Mouse (Mus musculus) midbrain, embryonic 13.5 days (tissue): Measurements from ENCODE around the gene Rhou. TPM values are rescaled to one million over a fixed set of nuclear protein-coding genes. Genes with fewer than 3 reads are reported as not detected.
"Not testable (repeated sequence)": the region's sequence is repeated elsewhere in the genome, so short reads cannot be mapped to it uniquely, and the experiment has no call there.

Experiments used
- ATAC-seq: fragments of 200-750 bp; cut with Nextera tagmentation; 2 replicates; pipeline ENCODE4 v1.8.0; 2017; ENCODE audit warnings: mild to moderate bottlenecking, moderate TSS enrichment, moderate library complexity
- H3K27ac ChIP-seq: fragments of 300-500 bp; sonication (generic); 2 replicates; pipeline ENCODE4 v1.5.1; 2015; ENCODE audit warnings: inconsistent platforms, mild to moderate bottlenecking, moderate library complexity
- H3K27me3 ChIP-seq: fragments of 300-500 bp; sonication (generic); 2 replicates; pipeline ENCODE4 v1.6.1; 2015; ENCODE audit warnings: mild to moderate bottlenecking, inconsistent platforms
- H3K36me3 ChIP-seq: fragments of 300-500 bp; sonication (generic); 2 replicates; pipeline ENCODE4 v1.6.1; 2015; ENCODE audit warnings: mild to moderate bottlenecking, inconsistent platforms
- H3K4me1 ChIP-seq: fragments of 300-500 bp; sonication (generic); replicated peaks from 2 replicates; pipeline ENCODE4 v1.6.1; 2015; ENCODE audit warnings: inconsistent platforms
- H3K4me2 ChIP-seq: fragments of 300-500 bp; sonication (generic); replicated peaks from 2 replicates; pipeline ENCODE4 v1.6.1; 2015; ENCODE audit warnings: moderate library complexity, mild to moderate bottlenecking, inconsistent platforms
- H3K4me3 ChIP-seq: fragments of 300-500 bp; sonication (generic); replicated peaks from 2 replicates; pipeline ENCODE4 v1.5.1; 2015; ENCODE audit warnings: mild to moderate bottlenecking, inconsistent platforms
- H3K9ac ChIP-seq: fragments of 300-500 bp; sonication (generic); replicated peaks from 2 replicates; pipeline ENCODE4 v1.6.1; 2015; ENCODE audit warnings: mild to moderate bottlenecking, inconsistent platforms
- H3K9me3 ChIP-seq: fragments of 300-500 bp; sonication (generic); 2 replicates; pipeline ENCODE4 v1.6.1; 2016; ENCODE audit warnings: mild to moderate bottlenecking, inconsistent platforms
- WGBS: fragments of 180-500 bp; shearing (Covaris S2); methylation state at CpG from one replicate; pipeline ENCODE4 v1.1.7; 2015; 5-methylcytosine and 5-hydroxymethylcytosine counted together
- polyA plus RNA-seq: library from polyadenylated mRNA; unstranded; fragments of >200 nt; fragmentation: Nextera tagmentation; extraction: Ambion mirVana; gene quantifications from 2 replicates; pipeline ENCODE4 v1.2.1, GENCODE M21; 2015

Rhou gene
- polyA plus RNA-seq, 1 experiment from 2014 or later: 9.3 TPM

DNA sequence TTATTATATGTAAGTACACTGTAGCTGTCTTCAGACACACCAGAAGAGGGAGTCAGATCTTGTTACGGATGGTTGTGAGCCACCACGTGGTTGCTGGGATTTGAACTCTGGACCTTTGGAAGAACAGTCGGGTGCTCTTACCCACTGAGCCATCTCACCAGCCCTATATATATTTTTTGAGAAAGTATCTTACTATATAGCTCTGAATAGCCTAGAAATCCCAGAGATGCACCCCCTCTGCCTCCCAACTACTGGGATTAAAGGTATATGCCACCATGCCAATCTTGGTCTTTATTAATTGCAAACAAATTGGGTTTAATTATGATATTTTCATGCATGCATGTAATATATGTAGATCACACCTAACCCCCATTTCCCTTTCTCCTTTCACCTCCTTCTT is 22.0 kb upstream of the Rhou start:
- 70% methylated on average over 3 of the region's 3 CpGs for WGBS
- not testable (repeated sequence) for H3K9ac ChIP-seq, H3K36me3 ChIP-seq, H3K27ac ChIP-seq, H3K9me3 ChIP-seq, ATAC-seq, H3K4me3 ChIP-seq, H3K4me2 ChIP-seq, H3K4me1 ChIP-seq
- H3K27me3 ChIP-seq: peaks cover 36% of the 10 kb centered on the region

DNA sequence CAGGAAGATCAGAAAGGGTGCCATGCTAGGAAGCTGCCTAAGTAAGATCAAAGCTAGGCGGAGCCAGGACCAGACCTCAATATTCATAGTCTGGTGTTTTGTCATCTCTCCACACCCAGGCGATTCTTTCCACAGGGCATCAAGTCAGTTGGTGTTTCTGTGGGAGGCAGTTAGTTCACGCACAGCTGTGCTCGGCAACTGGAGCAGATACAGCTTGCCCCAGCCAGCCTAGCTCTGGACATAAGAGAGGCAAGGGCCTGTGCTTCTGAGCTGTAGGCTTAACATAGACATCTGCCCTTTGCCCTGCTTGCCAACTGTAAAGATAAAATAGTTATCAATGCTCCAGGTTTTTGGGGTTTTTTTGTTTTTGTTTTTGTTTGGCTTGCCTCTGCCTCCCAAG is 21.5 kb upstream of the Rhou start:
- peaks cover 32% of the 10 kb centered on the region for H3K27me3 ChIP-seq
- no peak overlapping the region for H3K27ac ChIP-seq
- ATAC-seq: no peak
- no peaks in the 10 kb centered on the region for H3K9me3 ChIP-seq
- no peaks in the 10 kb centered on the region for H3K36me3 ChIP-seq
- WGBS: 81% methylated on average over 4 of the region's 4 CpGs
- no peak overlapping the region for H3K4me2 ChIP-seq
- H3K4me1 ChIP-seq: peaks cover 10% of the 10 kb centered on the region
- H3K4me3 ChIP-seq: no peak overlapping the region
- no peak overlapping the region for H3K9ac ChIP-seq

DNA sequence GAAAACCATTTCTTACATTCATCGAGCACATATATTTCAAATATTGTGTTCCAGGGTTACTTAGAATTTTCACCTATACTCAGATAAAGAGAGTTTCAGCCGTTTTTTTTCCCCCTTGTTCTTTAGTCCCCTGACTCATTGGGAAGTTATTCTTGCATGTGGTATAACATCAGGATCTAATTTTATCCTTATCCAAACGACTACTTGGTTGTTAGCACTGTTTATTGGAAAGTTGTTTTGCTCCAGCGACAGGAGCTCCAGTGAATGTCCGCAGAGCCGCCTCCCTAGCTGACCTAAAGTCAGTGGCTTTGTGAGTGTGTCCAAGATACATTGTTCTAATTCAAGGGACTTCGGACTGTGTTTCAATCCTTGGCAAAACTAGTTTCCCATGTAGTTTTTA is 19.9 kb upstream of the Rhou start:
- Histone ChIP-seq H3K27ac (no peak overlapping the region), H3K4me1 (peaks cover 5% of the 10 kb centered on the region), H3K9me3 (no peaks in the 10 kb centered on the region), H3K27me3 (peaks cover 19% of the 10 kb centered on the region; the same call in 1 of the 2 replicates), H3K9ac (no peak overlapping the region), H3K4me3 (no peak overlapping the region), H3K36me3 (no peaks in the 10 kb centered on the region), H3K4me2 (no peak overlapping the region)
- no peak for ATAC-seq
- WGBS: 82% methylated on average over 7 of the region's 7 CpGs

DNA sequence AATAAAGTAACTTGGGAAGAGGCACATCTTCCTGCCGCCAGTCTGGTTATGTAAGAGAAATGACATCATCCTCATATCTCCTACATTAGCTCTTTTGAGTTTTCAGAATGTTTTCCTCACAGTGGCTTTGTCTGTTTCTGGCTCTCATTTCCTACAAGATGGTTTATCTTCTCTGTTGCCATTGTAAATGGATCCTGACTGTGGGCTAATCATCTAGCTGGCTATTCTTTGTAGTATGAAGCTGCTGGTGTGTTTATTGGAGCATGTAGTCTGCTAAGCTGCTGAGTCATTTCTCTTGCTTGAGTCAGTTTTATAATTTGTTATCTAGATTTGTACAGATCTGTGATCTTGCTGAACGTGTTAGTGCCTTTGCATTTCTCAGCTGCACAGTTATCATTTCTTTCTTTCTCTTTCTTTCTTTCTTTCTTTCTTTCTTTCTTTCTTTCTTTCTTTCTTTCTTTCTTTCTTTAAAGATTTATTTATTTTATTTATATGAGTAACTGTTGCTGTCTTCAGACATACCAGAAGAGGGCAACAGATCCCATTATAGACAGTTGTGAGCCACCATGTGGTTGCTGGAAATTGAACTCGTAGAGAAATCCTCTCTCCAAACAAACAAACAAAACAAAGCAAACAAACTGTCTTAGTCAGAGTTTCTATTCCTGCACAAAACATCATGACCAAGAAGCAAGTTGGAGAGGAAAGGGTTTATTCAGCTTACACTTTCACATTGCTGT is 19.2 kb upstream of the Rhou start:
- Histone ChIP-seq H3K27ac (no peak overlapping the region), H3K9me3 (no peaks in the 10 kb centered on the region), H3K4me2 (no peak overlapping the region), H3K4me3 (no peak overlapping the region), H3K27me3 (peaks cover 13% of the 10 kb centered on the region; the same call in 1 of the 2 replicates), H3K9ac (no peak overlapping the region), H3K36me3 (no peaks in the 10 kb centered on the region), H3K4me1 (no peaks in the 10 kb centered on the region)
- ATAC-seq: no peak
- 61% methylated on average over 3 of the region's 3 CpGs for WGBS

DNA sequence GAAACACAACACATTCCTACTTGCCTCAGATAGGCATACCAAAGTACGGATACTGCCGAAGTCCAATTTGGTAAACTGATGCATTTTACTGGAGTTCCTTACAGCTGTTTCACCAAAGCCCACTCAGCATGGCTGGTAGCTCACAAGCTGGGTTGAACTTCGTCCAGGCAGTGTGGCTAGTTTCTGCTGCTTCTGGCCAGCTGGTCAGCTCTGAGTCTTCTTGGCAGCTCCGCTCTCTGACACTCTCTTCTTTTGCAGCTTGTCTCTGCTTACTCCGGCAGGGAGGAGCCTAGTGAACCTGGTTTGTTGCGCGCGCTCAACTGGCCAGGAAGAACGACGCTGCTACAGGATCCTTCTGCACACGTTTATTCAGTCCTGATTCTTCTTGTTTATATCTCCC is 18.1 kb upstream of the Rhou start:
- no peak overlapping the region for H3K4me2 ChIP-seq
- no peaks in the 10 kb centered on the region for H3K9me3 ChIP-seq
- H3K4me1 ChIP-seq: no peaks in the 10 kb centered on the region
- no peak overlapping the region for H3K27ac ChIP-seq
- 84% methylated on average over 11 of the region's 11 CpGs for WGBS
- peaks cover 17% of the 10 kb centered on the region for H3K27me3 ChIP-seq
- ATAC-seq: no peak
- no peak overlapping the region for H3K4me3 ChIP-seq
- no peak overlapping the region for H3K9ac ChIP-seq
- H3K36me3 ChIP-seq: no peaks in the 10 kb centered on the region

DNA sequence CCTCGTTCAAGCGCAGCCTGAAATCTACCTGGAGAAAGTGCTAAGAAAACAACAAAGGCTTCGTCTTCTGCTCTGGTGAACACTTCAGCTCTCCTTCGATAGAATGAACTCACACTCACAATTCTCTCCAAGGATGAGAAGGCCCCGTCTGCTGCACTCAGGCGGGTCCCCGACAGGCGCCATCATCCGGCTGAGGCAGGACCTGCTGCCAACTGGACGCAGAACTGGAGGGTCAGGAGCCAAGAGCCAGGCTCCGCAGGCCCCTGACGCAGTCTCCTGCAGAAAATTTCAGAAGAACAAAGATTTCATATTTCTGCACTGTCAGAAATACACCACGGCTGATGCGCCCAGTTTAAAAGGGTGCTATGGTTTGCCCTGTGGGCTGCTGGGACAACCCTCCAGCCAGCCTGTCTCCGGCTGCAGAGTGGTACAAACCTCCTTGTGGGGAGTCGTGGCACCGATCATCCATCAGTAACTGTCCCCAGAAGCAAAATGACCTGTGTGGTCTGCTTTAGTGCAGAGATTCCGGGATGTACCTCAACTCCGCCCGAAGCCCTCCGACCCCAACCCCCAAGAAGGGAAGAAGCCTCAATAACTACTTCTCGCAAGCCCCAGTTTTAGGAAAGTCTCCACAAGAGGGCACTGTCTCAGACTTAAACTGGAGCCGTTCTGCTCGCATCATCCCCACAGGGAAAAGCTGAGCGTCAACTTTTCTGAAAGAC is 10.2 kb upstream of the Rhou start:
- peak overlapping the region; percentile 46 for H3K4me2 ChIP-seq
- peak overlapping the region; percentile 29 for H3K4me3 ChIP-seq
- WGBS: 16% methylated on average over 25 of the region's 25 CpGs

DNA sequence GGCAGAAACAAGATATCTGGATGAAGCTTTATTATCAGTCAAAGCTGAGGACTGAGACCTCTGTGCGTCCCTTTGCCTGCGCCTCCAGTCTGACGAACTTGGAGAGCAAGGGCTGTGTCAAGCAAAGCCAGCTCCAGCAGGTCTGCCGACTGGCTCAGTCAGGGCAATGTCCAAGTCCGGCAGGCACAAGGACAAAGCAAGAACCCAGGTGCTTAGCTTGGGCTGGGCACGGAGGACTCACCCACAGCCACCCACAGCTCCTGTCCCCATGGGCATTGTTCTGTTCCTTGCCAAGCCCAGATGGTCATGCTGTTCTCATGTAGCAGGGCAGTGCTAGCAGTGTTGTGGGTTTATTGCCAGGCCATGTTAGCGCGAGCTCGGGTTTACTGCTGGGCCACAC is 8.5 kb upstream of the Rhou start:
- Histone ChIP-seq H3K36me3 (no peaks in the 10 kb centered on the region), H3K4me2 (no peak overlapping the region), H3K27me3 (peaks cover 18% of the 10 kb centered on the region), H3K4me3 (no peak overlapping the region), H3K9ac (no peak overlapping the region), H3K27ac (no peak overlapping the region), H3K4me1 (peaks cover 6% of the 10 kb centered on the region; the same call in 1 of the 2 replicates), H3K9me3 (no peaks in the 10 kb centered on the region)
- WGBS: 72% methylated on average over 9 of the region's 9 CpGs
- no peak for ATAC-seq

More for the DNA sequence above, 10.2 kb upstream of the Rhou start:
- no peak overlapping the region for H3K27ac ChIP-seq
- peaks cover 6% of the 10 kb centered on the region; the same call in 1 of the 2 replicates for H3K4me1 ChIP-seq
- peaks cover 21% of the 10 kb centered on the region for H3K27me3 ChIP-seq
- peak overlapping the region; percentile 7 for H3K9ac ChIP-seq
- no peaks in the 10 kb centered on the region for H3K9me3 ChIP-seq
- no peaks in the 10 kb centered on the region for H3K36me3 ChIP-seq
- 0 out of 2 replicates have a peak, but pooled peaks have one; percentile 34 for ATAC-seq

DNA sequence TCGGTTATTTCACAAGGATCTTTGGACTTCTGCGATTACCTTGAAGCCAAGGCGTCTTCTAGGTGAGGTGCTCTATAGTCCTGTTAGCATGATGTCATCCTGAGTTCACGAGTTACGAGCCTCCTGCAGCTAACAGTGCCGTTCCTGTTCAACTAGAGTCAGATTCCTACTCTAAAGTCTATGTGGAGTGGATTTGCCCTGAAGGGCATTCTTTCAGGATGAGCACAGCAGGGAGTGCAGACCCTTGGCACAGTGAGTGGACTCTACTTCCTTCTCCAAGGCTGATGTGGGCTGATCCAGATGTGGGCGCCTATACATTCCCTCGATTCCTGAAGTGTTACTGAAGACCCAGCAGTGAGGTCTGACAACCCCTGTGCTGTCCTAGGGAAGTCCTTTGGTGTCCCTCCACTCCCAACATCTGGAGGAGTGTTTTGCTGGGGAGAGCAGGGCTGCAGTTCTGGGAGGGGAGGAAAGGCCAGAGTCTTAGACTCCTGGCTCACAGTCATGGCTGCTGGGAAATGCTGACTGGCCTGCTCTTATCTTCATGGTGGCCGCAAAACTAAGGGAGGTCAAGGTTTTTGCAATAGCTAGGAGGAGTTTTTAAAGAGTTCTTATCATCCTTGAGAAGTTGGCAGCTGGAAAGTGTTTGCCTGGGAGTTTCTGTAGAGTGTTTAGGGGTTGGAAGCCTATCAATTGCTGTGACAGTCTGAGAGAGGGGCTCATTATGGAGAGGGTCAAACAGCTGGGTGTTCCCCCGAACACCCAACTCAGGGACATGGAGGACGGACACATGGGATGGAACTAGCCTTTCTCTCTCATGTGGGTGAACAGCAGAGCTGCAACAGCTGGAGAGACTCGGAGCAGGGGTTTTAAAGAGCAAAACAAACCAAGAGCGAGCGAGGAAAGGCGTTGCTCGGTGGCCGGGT is 5.2 kb upstream of the Rhou start:
- Histone ChIP-seq H3K9me3 (no peaks in the 10 kb centered on the region), H3K4me3 (no peak overlapping the region), H3K27me3 (peaks cover 11% of the 10 kb centered on the region), H3K4me1 (peaks cover 3% of the 10 kb centered on the region; the same call in 1 of the 2 replicates), H3K4me2 (no peak overlapping the region), H3K9ac (no peak overlapping the region), H3K36me3 (no peaks in the 10 kb centered on the region), H3K27ac (no peak overlapping the region)
- WGBS: 86% methylated on average over 17 of the region's 17 CpGs
- no peak for ATAC-seq

DNA sequence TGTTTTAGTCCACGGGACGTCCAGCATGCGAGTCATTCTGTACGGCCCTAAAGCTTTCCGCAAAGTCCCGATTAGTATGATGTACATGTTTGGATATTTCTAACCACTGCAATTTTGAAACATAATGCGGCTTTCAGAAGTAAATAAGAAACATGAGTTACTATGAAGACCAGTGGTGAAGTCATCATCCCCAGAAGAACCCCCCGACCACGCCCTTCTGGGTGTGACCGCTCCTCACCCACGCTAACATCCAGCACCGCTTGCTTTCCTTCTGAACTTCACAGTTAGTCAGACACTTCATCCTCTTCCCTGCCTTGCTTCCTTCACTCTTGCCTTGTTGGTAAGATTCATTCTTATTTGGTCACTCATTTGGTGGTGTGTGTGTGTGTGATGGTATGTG is 4.2 kb upstream of the Rhou start:
- no peaks in the 10 kb centered on the region for H3K9me3 ChIP-seq

DNA sequence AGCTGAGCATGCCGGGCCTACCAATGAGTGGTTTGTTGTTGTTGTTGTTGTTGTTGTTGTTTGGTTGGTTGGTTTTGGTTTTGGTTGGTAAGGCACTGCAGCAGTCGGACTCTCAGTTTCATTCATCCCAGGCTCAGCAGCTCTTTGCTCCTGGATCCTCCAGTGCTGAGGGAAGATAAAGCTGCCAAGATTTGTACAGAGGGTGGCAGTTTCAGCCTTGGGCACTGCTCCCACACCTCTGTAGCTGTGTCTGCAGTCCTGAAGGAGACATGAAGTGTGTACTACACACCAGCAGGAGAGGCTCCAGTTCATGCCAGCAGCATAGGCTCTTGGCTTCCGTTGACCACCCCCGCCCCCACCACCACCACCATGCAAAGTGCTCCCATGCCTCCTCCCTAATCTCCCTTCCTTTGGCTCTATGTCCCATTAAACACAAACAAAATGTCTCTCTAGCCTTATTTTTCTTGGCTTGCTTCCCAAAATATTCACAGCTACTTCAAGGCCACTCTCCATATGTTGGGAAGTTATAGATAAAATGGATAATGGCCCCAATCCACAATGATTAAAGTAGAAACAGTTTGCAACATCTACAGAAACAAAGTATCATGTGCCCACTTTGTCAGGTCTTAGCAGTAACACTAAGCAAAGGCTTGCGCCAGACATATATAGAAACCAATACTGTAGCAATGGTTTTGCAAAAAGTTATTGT is 2.2 kb upstream of the Rhou start:
- 96% methylated on average over 5 of the region's 5 CpGs for WGBS
- 0 out of 2 replicates have a peak, but pooled peaks cover under 1% of the 10 kb centered on the region for H3K27me3 ChIP-seq
- H3K4me2 ChIP-seq: no peak overlapping the region

More for the DNA sequence above, 4.2 kb upstream of the Rhou start:
- H3K4me1 ChIP-seq: no peaks in the 10 kb centered on the region; the same call in 1 of the 2 replicates
- peaks cover 11% of the 10 kb centered on the region for H3K27me3 ChIP-seq
- ATAC-seq: no peak
- no peak overlapping the region for H3K27ac ChIP-seq
- H3K9ac ChIP-seq: no peak overlapping the region
- no peaks in the 10 kb centered on the region for H3K36me3 ChIP-seq
- no peak overlapping the region for H3K4me3 ChIP-seq
- WGBS: 92% methylated on average over 12 of the region's 12 CpGs
- H3K4me2 ChIP-seq: no peak overlapping the region

DNA sequence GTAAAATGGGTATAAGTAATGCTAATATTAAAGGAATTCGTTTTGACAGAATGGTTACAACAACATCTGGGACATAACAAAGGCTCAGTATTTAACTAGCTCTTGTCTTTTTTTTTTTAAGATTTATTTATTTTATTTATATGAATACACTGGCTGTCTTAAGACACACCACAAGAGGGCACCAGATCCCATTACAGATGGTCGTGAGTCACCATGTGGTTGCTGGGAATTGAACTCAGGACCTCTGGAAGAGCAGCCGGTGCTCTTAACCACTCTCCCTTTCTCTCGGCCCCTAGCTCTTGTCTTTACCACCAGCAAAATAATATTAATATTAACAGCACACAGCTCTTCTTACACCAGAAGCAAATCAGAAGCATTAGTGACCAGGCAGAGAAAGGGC is 1.1 kb upstream of the Rhou start:
- no peak for ATAC-seq
- Histone ChIP-seq H3K27ac (peak overlapping the region; percentile 94; the same call in 1 of the 2 replicates), H3K9me3 (no peaks in the 10 kb centered on the region), H3K36me3 (peaks cover 15% of the 10 kb centered on the region), H3K9ac (no peak overlapping the region), H3K4me3 (no peak overlapping the region), H3K4me2 (no peak overlapping the region), H3K27me3 (no peaks in the 10 kb centered on the region), H3K4me1 (peaks cover 20% of the 10 kb centered on the region)
- WGBS: 66% methylated on average over 4 of the region's 4 CpGs

More for the DNA sequence above, 2.2 kb upstream of the Rhou start:
- Histone ChIP-seq H3K9me3 (no peaks in the 10 kb centered on the region), H3K27ac (no peak overlapping the region), H3K36me3 (0 out of 2 replicates have a peak, but pooled peaks cover 6% of the 10 kb centered on the region), H3K4me3 (no peak overlapping the region), H3K4me1 (peaks cover 20% of the 10 kb centered on the region), H3K9ac (no peak overlapping the region)
- no peak for ATAC-seq
